Mouse (Mus musculus): ENCODE measurements around the gene Hrh2.

Gene Hrh2

DNA sequence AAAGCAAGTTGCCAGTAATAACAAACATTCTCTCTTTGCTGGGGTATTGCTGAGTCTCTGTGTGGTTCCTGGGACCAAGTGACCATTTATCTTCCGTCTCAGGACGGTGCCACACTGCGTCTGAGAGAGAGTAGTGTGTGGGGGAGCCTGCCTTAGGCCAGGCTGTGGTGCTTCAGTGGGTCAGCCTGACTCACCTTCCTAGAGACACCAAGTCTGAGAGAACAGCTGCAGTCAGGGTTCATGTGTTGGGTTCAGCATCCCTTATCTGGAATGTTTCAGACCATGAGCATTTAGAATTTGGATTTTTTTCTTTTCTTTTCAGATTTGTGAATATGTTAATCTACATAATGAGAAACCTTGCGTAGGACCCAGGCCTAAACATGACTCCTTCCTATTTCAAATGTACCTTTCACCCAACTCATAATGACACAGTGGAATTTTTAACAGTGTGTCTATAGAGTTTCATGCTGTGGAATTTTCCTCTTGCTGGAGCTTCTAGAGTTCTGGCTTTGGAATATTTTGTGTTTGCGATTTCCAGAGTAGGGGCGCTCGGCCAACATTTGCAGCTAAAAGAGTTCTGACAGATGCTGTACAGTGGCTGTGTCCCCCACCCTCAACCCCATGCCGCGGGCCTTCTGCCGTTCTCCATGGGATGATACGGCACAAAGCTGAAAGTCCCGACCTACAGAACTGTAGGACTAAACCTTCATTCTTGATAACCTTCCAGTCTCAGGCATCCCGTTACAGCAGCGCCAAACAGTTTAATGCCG is 71.0 kb downstream of the Hrh2 start:
- in situ Hi-C loops (cut with MboI, MseI), result loop anchor here (5.0 kb wide), 1 partner anchor 99 kb away; no protein-coding TSS in a partner anchor

- in situ Hi-C loops (cut with MboI, MseI), result loop anchor here (5.0 kb wide), 1 partner anchor 99 kb away; no protein-coding TSS in a partner anchor
Measured at GRCm38 (mm10) chr13:54263641-54264040, 71.7 kb downstream of the Hrh2 start.

GRCm38 (mm10) chr13:54266472-54266871 is 74.5 kb downstream of the Hrh2 start:
- in situ Hi-C loops (cut with MboI, MseI), result no loop called here

DNA sequence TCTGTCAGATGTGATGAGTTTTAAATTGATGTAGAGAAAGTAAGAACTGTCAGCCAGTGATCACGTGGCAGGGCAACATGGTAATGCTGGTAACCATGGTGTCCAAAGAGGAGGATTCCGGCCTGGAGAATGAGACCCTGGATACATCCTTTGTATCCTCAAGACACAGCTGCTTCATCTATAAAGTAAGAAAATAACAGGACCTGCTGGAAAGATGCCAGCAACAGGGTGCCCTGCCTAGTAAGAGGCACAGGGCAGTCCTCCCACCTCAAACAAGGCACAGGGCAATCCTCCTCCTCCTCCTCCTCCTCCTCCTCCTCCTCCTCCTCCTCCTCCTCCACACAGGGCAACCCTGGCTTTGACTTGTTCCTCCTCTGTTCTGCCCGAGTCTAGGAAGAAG is 77.2 kb downstream of the Hrh2 start:
- in situ Hi-C loops (cut with MboI, MseI), result no loop called here

DNA sequence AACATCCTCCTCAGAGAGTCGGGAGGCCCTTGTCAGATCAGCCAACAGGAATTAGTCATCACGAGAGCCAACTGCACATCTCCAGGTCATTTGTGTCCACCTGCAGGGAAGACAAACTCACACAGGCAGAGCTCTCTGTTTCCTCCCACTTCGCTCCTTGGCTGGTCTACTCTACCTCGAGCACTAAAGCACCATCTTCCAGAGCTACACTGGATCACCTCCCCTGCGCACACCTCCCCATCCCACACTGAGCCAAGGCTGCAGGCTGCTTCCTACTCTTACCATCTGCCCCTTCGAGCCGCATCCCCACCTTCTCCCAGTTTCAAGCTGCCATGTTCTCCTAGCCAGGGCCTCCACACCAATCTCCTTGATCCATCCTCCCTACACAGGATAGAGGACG is 77.7 kb downstream of the Hrh2 start:
- in situ Hi-C loops (cut with MboI, MseI), result no loop called here

- in situ Hi-C loops (cut with MboI, MseI), result no loop called here
Measured at GRCm38 (mm10) chr13:54272076-54272475, 80.1 kb downstream of the Hrh2 start.

GRCm38 (mm10) chr13:54277406-54277805 is 85.5 kb downstream of the Hrh2 start:
- in situ Hi-C loops (cut with MboI, MseI), result no loop called here

DNA sequence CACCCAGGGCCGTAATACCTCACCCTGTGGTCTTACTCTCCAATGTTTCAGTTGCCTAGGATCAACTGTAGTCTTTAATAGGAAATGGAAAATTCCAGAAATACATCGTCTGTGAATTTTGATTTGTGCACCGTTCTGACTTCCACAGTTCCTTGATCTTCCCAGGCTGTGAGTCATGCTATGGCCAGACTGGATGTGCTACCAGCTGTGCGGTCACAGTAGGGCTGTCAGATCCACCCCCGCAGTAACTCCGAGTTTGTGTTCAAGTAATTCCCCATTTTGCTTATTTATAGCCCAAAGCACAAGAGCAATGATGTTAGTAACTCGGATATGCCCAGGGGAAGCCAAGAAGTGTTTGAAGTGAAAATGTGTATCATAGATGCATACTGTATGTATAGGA is 88.4 kb downstream of the Hrh2 start:
- in situ Hi-C loops (cut with MboI, MseI), result no loop called here

- in situ Hi-C loops (cut with MboI, MseI), result no loop called here
Measured at GRCm38 (mm10) chr13:54281149-54281548, 89.2 kb downstream of the Hrh2 start.

- in situ Hi-C loops (cut with MboI, MseI), result no loop called here
Measured at GRCm38 (mm10) chr13:54281623-54282022, 89.7 kb downstream of the Hrh2 start.

DNA sequence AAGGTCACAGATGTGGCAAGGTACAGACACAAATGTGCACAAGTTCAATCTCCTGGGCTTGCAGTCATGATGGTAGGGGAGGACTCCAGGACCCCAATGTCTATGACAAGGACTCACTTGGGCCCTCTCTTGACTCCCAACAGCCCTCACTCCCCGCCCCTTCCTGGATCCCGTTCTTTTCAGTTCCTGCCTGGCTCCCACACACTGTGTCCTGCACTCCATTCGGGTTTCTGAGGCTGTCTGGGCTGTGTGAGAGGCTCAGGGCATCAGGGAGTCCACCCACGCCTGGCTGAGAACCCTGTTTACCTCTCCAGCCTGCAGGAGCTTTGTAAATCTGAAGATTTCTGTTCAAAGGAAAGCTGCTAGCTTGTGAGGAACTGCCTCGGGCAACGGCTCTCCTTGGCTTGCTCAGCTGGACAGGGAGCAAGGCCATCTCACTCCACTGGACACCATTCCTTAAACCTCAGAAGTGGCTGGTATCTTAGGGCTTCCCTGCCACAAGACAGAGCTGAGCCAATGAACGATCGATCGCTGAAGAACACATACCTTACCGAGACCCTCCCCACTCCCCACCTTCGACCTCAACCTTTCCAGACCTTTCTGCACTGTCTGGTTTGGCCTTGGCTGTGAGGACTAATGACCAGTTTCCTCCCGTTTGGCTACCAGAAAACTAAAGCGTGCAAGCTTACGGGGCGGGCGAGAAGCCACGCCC is 90.4 kb downstream of the Hrh2 start:
- in situ Hi-C loops (cut with MboI, MseI), result no loop called here

- in situ Hi-C loops (cut with MboI, MseI), result no loop called here
Measured at GRCm38 (mm10) chr13:54282861-54283206, 90.9 kb downstream of the Hrh2 start.

Measured in T-helper 2 cell (primary cell).